Mouse (Mus musculus): Measurements from ENCODE around the gene Faim. TPM values are rescaled to one million over a fixed set of nuclear protein-coding genes. Genes with fewer than 3 reads are reported as not detected.

The Faim gene
- total and polyA plus RNA-seq, 2 experiments from 2014 or later: 31.3 to 116 TPM

DNA sequence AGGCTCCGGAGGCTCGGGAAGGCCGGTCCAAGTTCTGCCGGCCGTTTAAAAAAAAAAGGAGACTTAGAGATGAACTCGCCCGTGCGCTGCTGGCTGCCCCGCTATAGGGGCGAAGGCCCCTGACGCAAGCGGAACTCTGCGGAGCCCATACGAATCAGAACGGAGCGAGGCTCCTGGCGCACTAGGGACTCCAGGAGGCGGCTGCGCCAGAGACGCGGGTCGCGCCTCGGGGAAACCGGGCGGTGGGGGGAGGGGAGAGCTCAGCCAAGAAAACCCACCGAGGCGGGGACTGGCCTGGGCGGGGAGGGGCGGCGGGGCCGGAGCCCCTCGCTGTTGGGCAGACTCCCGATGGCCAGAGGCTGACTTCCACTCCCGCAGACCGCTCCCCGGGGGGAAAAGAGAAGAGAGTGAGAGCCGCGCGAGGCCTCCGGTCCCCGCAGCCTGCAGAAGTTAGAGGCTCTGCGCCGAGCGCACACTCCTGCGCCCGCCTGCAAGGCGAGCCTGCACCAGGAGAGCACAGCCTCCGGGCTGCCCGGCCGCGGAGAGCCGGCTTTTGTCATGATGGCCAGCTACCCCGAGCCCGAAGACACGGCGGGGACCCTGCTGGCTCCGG lies 31.0 kb upstream of the Faim start, which contains the start of gene Foxl2:
Gene Foxl2 (plus strand): TSS at position 186 of the 613 bp plus-strand sequence.
- H3K9me3 ChIP-seq (ENCODE audit: low read length): no peaks in the 10 kb centered on the region
- peak within 1 kb of the TSS; percentile 48; the same call in 1 of the 2 replicates for H3K27ac ChIP-seq
- H3K36me3 ChIP-seq (ENCODE audit: insufficient read depth, low read length): no peaks in the 10 kb centered on the region
- no peak for TF ChIP-seq CTCF (IDR thresholded peaks at IDR 0.05; ENCODE audit: low read depth)
- H3K4me3 ChIP-seq (ENCODE audit: low read length): peak within 1 kb of the TSS; percentile 36
- DNase-seq (ENCODE audit: low spot score) (peak; percentile 23), ATAC-seq (0 out of 2 replicates have a peak, but pooled peaks have one; percentile 19)
- H3K27me3 ChIP-seq (ENCODE audit: insufficient read depth, low read length): peaks cover 77% of the 10 kb centered on the region
- H3K4me2 ChIP-seq (ENCODE audit: low read depth, low read length): peak within 1 kb of the TSS; percentile 58
- H3K9ac ChIP-seq (replicated peaks; ENCODE audit: low read length): peak within 1 kb of the TSS; percentile 31; the same call in 1 of the 2 replicates
- under 1% methylated on average over 50 of the region's 58 CpGs for WGBS
- H3K4me1 ChIP-seq (ENCODE audit: insufficient read depth, low read length): peaks cover 13% of the 10 kb centered on the region

DNA sequence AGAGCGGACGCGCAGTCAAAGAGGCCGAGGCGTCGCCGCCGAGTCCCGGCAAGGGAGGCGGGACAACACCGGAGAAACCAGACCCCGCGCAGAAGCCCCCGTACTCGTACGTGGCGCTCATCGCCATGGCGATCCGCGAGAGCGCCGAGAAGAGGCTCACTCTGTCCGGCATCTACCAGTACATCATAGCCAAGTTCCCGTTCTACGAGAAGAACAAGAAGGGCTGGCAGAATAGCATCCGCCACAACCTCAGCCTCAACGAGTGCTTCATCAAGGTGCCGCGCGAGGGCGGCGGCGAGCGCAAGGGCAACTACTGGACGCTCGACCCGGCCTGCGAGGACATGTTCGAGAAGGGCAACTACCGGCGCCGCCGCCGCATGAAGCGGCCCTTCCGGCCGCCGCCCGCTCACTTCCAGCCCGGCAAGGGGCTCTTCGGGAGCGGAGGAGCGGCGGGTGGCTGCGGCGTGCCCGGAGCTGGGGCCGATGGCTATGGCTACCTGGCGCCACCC lies 30.4 kb upstream of the Faim start:
- Histone ChIP-seq H3K4me3 (ENCODE audit: low read length) (peak overlapping the region; percentile 36), H3K9me3 (ENCODE audit: low read length) (no peaks in the 10 kb centered on the region), H3K27ac (peak overlapping the region; percentile 12; the same call in 1 of the 2 replicates), H3K27me3 (ENCODE audit: insufficient read depth, low read length) (peaks cover 76% of the 10 kb centered on the region), H3K4me1 (ENCODE audit: insufficient read depth, low read length) (peaks cover 13% of the 10 kb centered on the region), H3K9ac (replicated peaks; ENCODE audit: low read length) (peak overlapping the region; percentile 31; the same call in 1 of the 2 replicates), H3K36me3 (ENCODE audit: insufficient read depth, low read length) (no peaks in the 10 kb centered on the region), H3K4me2 (ENCODE audit: low read depth, low read length) (peak overlapping the region; percentile 58)
- under 1% methylated on average over 56 of the region's 60 CpGs for WGBS
- ATAC-seq: 0 out of 2 replicates have a peak, but pooled peaks have one; percentile 11
- no peak for DNase-seq (ENCODE audit: low spot score)
- TF ChIP-seq CTCF (IDR thresholded peaks at IDR 0.05; ENCODE audit: low read depth): no peak

DNA sequence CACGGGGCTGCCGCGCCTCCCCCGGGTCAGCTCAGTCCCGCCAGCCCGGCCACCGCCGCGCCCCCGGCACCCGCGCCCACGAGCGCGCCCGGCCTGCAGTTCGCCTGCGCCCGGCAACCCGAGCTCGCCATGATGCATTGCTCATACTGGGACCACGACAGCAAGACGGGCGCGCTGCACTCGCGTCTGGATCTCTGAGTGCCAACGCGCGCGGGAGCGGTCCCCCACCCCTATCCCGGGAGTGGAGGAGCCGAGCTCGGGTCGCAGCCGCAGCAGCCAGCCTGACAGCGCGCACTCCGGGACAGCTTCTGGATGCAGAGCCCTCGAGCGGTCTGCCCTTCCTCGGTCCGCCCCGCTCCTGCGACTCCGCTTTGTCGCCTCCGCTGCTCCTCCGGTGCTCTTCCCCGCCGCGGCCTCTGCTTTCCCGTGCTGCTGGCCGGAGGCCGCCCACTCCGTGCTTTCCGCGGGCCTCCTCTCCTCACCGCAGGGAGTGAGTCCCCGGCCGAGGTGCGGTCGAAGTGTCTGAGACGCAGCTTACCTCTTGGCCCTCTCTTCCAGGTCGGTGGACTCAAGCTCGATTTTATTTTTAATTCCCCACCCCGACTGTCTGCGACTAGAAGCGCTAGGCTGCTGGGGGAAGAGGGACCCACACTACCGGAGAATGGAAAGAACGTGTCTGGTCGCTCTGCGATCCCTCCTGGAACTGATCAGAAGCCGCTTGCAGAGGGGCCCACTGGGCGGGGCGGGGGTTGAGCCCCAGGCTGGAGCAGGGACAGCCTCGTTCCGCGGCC lies 29.4 kb upstream of the Faim start:
- under 1% methylated on average over 72 of the region's 80 CpGs for WGBS
- no peak for ATAC-seq
- Histone ChIP-seq H3K9me3 (ENCODE audit: low read length) (no peaks in the 10 kb centered on the region), H3K27ac (no peak overlapping the region), H3K9ac (replicated peaks; ENCODE audit: low read length) (peak overlapping the region; percentile 31; the same call in 1 of the 2 replicates), H3K27me3 (ENCODE audit: insufficient read depth, low read length) (peaks cover 76% of the 10 kb centered on the region), H3K36me3 (ENCODE audit: insufficient read depth, low read length) (no peaks in the 10 kb centered on the region), H3K4me1 (ENCODE audit: insufficient read depth, low read length) (peaks cover 13% of the 10 kb centered on the region), H3K4me3 (ENCODE audit: low read length) (peak overlapping the region; percentile 36), H3K4me2 (ENCODE audit: low read depth, low read length) (peak overlapping the region; percentile 58)
- TF ChIP-seq CTCF (IDR thresholded peaks at IDR 0.05; ENCODE audit: low read depth): no peak
- DNase-seq (ENCODE audit: low spot score): no peak

DNA sequence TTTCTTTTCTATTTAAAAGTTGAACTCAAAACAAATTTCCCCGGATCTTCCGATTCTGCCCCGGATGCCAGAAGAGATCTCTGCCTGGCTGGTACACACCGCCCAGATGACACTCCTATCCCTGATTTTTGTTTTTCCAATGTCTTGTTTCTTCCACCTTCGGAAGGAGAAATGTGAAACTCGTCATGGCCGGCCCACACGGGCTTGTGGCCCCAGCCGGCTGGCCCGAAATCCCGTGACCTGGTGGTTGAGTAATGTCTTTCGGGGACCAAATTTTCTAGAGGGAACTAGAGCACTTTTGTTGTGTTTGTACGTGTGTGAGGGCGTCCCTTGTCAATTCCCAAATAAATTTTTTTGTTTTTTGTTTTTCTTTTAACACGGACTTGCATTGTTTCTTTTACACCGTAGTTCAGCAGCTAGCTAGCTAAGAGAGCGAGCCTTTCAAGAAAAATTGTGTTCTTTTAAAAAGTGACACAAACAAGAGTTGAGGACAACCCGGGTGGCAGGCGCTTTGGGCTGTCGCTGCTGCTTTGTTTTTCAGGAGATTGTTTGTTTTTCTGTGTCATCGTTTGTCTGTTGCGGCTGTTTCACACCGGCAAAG lies 28.3 kb upstream of the Faim start:
- DNase-seq (ENCODE audit: low spot score): peak; percentile 15
- H3K36me3 ChIP-seq (ENCODE audit: insufficient read depth, low read length): no peaks in the 10 kb centered on the region

DNA sequence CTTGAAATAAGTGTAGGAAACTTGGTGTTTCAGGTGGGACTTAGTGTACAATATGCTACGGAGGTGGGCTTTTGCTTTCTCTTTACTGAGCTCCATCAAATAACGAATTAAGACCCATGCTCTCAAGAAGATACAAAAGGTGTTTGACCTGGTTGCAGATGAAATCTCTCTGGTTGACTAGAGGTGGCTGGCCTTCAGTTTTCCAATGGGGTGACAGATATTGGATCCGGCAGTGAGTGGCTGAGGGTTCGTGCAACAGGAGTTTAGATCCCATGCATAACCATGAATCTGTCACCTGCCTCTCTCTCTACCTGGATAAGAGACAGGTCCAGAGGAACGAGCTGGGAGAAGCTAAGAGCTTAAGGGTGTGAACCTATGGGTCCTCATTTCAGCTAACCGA lies 27.5 kb upstream of the Faim start:
- ATAC-seq (no peak), DNase-seq (ENCODE audit: low spot score) (no peak)
- H3K27me3 ChIP-seq (ENCODE audit: insufficient read depth, low read length): peaks cover 82% of the 10 kb centered on the region
- no peak for TF ChIP-seq CTCF (IDR thresholded peaks at IDR 0.05; ENCODE audit: low read depth)
- no peak overlapping the region for H3K9ac ChIP-seq (replicated peaks; ENCODE audit: low read length)
- no peaks in the 10 kb centered on the region for H3K36me3 ChIP-seq (ENCODE audit: insufficient read depth, low read length)
- 5% methylated on average over 6 of the region's 6 CpGs for WGBS
- H3K4me3 ChIP-seq (ENCODE audit: low read length): no peak overlapping the region; the same call in 1 of the 2 replicates
- H3K4me1 ChIP-seq (ENCODE audit: insufficient read depth, low read length): peaks cover 9% of the 10 kb centered on the region; the same call in 1 of the 2 replicates
- H3K4me2 ChIP-seq (ENCODE audit: low read depth, low read length): no peak overlapping the region
- H3K27ac ChIP-seq: no peak overlapping the region
- H3K9me3 ChIP-seq (ENCODE audit: low read length): no peaks in the 10 kb centered on the region

More for the DNA sequence above, 28.3 kb upstream of the Faim start:
- ATAC-seq: no peak
- no peak overlapping the region for H3K4me3 ChIP-seq (ENCODE audit: low read length)
- TF ChIP-seq CTCF (IDR thresholded peaks at IDR 0.05; ENCODE audit: low read depth): no peak
- peaks cover 9% of the 10 kb centered on the region; the same call in 1 of the 2 replicates for H3K4me1 ChIP-seq (ENCODE audit: insufficient read depth, low read length)
- H3K27ac ChIP-seq: no peak overlapping the region
- 1% methylated on average over 23 of the region's 23 CpGs for WGBS
- H3K4me2 ChIP-seq (ENCODE audit: low read depth, low read length): no peak overlapping the region
- peaks cover 79% of the 10 kb centered on the region for H3K27me3 ChIP-seq (ENCODE audit: insufficient read depth, low read length)
- no peaks in the 10 kb centered on the region for H3K9me3 ChIP-seq (ENCODE audit: low read length)
- no peak overlapping the region for H3K9ac ChIP-seq (replicated peaks; ENCODE audit: low read length)

DNA sequence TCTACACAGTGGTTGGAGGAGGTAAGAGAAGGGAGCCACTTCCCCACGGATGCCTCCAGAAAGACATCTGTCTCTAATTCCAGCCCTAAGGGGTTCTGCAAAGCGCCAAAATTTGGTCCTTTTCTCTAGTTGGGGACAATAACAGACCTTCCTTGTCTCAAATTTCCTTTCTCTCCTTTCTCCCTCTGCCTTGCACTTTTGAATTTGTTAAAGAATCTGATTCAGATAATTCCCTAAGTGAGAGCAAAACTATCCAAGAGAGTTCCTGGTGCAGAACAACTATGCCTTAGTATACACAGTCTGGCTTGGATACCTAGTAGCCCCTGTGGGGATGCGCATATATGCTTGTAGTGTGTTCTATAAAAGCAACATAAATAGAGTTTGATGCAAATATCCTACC lies 26.3 kb upstream of the Faim start:
- H3K9ac ChIP-seq (replicated peaks; ENCODE audit: low read length): no peak overlapping the region
- no peak for TF ChIP-seq CTCF (IDR thresholded peaks at IDR 0.05; ENCODE audit: low read depth)
- no peak overlapping the region for H3K4me2 ChIP-seq (ENCODE audit: low read depth, low read length)
- 35% methylated on average over 3 of the region's 3 CpGs for WGBS
- DNase-seq (ENCODE audit: low spot score): no peak
- no peaks in the 10 kb centered on the region for H3K36me3 ChIP-seq (ENCODE audit: insufficient read depth, low read length)
- no peak overlapping the region for H3K4me3 ChIP-seq (ENCODE audit: low read length)
- no peaks in the 10 kb centered on the region for H3K9me3 ChIP-seq (ENCODE audit: low read length)
- no peak overlapping the region for H3K27ac ChIP-seq
- peaks cover 9% of the 10 kb centered on the region; the same call in 1 of the 2 replicates for H3K4me1 ChIP-seq (ENCODE audit: insufficient read depth, low read length)
- peaks cover 79% of the 10 kb centered on the region for H3K27me3 ChIP-seq (ENCODE audit: insufficient read depth, low read length)
- ATAC-seq: no peak

Data from hindbrain, postnatal 0 days (tissue).